Mouse (Mus musculus) frontal cortex, postnatal 36 days (tissue): ENCODE results near the gene Nkd1.

ENCODE experiments used
- DNase-seq, 2 experiments: peaks; one replicate each; pipeline ENCODE4 v3.0.0; 2022; ENCODE audit warnings: low spot score in 2 of 2

Nkd1 gene

DNA sequence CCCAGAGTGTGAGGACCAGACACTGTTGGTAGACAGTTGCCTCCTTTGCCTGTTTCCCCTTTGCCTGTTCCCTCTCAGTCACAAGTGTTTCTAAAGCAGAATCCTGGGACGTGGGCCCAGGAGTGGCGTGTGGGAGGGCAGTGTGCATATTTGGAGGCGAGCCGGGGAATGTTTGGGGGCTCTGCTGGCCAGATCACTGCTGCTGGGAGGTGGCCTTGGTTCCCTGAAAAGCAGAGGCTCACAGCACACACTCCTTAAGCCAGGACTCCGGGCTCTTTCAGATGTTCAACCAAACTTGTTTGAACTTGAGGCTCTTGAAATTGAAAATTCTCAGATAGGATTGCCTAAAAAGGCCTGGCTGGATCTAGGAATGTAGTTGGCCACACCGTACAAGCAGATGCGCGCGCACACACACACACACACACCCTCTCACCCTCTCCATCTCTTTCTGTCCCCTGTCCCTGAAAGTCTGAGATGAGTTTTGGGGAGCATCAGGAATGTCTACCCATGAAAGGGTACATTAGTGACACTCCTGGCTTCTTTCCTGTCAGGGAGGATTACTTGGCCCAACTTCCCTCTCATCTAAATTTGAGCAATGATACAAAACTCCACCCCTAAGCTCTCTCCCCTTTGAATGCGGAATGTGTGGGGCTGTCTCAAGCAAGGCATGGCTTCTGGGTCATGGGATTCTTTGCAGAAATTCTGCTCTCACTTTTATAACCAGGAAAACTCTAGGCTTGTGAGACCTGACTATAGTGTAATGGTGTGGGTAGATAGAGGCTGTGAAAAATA, 55.4 kb downstream of the Nkd1 start:
- peak; percentile 52 to 58 for DNase-seq

DNA sequence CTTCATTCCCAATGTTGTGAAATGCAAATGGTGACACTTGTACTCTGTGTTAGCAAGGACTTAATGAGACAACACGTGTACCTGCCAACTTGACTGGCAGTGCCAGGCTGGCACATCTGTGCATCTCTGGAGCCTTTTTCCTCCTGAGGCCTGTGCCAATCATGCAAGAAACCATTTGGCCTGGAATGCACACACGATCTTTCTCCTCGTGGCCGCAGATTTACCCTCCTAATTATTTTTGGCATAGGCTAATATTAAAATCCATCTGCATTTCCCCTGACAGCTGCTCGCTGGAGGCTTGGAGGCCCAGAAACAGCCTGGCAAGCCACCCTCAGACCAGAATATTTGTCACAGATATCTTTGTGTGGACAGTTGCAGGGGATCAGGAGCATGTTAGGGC, 56.5 kb downstream of the Nkd1 start:
- no peak for DNase-seq

DNA sequence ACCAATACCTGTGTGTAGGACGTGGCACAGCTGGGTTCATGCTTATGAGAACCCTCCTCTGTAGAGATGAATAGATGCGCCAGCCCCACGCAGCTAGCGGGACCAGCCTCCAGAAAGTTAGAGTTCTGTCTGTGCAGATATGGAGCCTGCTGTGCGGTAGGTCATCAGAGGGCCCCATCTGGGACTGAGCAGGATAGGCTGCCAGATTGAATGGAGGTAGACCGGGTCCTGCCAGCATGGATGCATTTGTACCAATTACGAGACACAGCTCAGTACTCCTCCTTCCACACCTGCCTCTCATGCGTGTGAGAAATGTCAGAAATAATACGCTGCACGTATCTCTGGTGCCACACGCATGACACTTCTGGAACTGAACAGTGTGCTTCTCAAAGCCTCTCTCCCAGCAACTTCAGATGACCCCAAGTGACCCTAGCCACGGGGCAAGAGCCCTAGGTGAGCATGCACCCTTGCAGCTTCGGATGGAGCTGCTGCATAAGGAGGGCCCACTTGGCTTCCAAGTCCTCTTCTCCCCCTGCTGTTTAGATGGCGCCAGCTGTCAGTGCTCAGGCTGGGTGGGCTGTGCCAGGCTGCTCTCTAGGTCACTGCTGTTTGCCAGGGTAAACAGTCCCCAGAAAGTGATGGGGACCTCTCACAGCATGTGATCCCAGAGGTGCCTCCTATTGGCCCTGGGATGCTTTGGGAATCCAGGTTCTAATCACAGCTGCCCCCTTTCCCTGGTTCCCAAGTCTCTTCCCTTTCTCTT, 57.4 kb downstream of the Nkd1 start:
- no peak for DNase-seq

DNA sequence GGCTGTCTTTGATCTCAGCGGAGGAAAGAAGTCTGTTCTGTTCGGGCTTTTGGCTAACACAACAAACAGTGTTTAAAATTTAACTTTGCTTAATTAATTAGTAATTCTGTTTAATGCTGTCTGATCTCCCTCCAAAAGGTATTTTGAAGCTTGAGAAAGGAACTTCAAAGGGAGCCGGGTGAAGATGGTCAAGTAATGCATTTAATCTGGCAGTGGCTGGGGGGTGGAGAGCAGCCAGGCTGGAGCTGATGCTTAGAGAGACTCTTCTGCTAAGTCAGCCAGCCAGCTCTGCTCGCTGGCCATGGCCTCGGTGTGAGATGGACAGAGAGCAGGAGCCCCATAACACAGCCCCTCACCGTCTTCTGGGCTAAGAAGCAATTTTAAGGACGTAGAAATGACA, 58.1 kb downstream of the Nkd1 start:
- no peak for DNase-seq

DNA sequence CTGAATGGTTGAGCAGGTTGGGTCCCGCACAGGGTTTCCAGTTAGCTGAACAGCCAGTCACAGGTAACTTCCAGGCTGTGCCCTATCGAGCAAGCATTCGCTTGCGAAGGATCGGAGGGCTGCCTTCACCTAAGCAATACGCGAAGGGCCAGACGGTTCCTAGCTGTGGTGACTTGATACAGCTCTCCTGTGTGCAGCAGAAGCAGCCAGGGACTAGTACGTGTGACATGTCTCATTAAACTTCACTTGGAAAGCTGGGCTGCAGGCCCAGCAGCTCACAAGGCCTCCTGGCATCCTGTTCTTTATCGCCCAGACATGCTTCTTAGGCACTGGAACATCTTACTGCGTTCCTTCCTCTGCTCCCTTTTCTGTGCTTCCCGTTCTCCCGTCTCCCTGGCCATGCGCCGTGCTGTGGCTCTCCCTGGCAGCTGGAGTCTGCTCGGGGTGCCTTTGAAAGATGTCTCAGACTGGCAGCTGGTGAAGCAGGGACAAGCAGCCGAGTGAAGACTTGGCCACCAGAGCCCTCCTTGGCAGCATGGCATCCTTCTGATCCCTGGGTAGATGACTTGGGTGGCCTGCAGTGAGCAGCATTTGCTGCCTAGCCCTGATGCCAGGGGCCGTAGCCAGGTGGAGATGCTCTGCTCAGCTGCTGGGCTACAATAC, 58.6 kb downstream of the Nkd1 start:
- DNase-seq: no peak

DNA sequence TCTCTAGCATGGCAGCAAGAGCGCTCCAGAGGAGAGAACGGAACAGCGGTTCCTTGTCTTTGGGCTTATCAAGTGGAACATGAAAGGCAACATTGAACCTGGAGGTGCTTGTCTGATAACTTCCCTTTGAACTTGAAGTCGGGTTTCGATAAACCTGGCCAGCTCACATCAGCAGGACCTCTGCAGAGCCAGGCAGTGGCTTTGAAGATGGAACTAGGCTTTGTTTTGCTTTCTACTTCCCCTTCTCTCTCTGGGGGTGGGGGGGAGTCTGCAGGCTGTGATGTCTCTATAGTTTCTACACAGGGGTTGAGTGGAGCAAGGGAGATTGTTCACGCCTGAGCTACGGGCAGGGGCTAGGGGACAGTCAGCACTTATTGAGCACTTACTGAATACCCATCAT, 59.6 kb downstream of the Nkd1 start:
- no peak for DNase-seq

DNA sequence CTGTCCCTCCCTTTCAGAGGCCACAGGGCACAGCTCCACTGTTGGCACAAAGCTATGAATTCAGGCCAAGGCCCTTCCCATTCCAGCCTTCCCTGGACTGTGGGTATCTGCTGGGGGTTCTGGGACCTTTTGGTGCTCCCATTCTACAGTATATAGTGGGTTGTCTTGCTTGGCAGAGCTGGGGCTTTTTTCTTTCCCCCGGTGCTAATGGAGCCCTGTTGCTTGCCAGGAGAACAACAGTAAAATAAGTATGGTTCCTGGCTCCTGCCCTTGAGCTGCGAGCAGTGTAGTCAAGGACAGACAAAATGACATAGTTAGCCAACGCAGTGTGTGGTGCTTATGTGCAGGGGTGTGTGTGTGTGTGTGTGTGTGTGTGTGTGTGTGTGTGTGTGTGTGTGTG, 62.7 kb downstream of the Nkd1 start:
- no peak for DNase-seq

DNA sequence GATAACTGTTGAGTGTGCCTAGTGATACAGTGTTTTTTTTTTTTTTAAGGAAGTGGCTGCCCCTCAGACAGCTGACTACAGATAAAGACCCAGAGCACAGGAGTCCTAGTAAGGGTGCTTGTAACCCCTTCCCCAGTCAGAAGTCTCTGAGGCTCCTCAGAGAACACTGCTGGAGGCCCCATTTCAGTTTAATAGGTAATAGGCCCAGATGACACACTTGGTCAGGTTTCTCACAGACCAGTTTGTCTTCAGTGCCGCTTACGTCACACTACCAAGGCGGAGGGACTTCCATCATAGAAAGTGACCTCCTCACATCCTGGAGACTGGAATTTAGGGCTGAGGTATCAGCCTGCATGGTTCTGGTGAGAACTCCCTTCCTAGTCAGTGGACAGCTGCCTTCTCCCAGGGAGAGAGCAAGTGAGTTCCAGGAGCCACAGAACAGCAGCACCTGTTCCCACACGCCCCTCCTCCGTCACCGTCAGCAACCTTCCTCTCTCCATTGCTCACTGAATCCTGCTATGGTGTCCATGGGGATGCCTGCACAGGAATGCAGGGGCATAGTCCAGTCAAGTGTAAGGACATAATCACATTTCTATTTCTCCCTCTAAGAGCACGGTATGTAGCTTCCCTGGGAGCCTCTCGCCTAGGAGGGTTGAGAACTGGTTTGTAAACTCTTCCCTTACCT, 67.2 kb downstream of the Nkd1 start:
- no peak for DNase-seq

DNA sequence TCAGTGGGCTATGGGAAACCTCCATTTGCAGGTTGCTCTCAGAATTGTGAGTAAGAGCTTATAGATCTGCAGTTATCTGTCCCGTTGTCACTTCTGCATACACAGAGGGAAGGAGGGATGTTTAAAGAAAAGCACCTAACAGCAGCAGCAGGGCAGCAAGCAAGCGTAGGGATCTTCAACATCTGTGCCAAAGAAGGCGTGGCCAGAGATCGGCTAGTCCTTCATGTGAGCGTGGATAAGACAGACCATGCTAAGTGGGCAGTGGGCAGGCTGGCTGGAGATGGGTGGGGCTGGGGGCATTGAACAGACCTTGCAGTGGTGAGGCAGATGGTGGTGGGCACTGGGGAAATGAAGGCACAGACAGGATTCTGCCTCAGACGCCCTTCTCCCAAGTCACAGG, 69.1 kb downstream of the Nkd1 start:
- no peak for DNase-seq

DNA sequence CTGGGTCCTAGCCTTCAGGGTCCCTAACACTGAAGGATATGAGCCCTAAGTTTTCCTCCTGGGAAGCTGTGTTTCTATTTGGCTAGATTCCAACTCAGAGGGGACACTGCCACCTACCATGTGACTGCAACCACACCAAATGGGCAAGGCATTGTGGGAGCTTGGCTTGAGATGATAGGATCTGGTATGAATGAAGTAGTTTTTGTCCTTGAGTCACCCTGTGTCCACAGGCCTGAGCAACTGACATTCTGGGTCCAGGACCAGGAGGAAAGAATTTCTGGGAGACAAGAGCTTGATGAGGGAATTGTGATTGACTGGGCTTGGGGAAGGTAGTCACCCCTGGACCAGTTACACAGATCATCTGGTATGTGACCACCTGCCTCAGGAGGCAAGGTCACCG, 72.8 kb downstream of the Nkd1 start:
- no peak for DNase-seq

DNA sequence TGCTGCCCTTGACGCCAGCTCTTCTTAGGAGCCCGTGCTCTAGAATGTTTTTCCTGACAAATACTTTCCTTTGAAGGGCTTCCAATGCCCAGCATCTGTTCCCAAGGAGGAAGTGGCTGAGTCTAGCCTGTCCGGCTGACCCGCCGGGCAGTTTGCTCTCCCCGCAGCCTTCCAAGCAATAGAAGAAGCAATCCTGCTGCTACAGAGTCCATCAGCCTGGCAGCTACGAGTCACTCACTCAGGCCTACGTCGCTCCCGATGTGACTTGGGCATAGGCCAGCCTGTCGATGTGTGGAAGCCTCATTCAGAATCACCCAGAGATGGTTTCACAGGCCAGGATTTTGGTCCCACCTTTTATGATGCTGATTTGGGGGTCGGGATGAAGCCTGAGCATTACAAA, 74.9 kb downstream of the Nkd1 start:
- DNase-seq: no peak

DNA sequence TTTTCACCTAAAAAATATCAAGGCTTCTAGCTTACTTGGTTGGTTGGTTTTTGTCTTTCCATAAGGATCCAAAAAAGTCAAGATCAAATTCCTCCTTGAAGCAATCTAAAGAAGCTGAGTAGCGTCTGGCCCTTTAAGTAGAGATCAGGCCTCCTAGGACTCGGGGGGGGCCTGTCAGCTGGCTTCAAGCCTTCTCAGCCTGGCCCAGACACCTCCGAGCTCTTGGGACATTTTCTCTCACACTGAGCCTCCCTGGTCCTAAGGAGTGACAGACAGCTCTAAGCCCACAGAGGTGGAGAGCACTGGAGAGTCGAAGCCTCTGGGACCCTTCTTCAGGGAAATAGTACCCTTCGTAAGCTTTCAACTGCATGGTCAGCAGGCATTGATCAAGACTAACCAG, 77.4 kb downstream of the Nkd1 start:
- no peak for DNase-seq

DNA sequence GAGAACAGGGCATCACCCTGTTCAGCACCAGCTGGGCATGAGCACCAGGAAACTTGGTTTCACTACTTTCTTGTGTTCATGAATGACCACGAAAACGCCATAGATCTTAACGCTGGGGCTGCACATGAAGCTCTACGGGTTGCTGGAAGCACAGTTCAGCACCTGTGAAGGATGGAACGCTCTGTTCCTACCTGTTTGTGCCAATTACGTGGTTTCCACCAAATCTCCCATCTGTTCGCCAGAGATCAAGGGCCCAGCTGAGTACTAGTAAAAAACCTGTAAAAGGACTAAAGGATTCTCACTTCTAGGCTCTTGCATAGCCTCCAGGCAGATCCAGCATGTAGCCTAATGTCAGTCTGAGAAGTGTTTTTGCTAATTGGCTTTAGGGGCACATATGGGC, 78.3 kb downstream of the Nkd1 start:
- DNase-seq: no peak

DNA sequence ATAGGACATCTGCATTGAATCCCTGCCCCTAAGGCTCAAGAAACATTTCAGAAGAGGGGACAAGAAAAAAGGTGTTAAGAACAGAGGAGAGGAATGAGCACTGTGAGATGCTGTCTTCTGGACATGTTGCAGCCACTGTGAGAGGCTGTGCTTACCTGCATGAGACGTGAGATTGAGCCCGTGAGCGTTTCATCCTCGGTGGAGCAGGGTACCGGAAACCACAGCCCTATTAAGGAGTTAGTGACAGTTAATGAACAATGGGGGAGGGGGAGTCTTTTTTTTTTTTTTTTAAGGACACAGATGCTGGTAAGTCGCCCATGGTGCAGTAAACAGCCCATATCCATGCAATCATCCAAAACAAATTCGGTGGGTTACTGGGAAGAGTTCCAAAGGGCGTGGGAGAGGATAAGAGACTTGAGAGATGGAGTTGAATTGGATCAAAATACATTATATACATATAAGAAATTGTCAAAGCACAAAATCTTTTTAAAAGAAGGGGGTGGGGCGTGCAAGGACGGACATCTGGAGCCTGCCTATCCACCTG, 82.4 kb downstream of the Nkd1 start:
- no peak for DNase-seq

DNA sequence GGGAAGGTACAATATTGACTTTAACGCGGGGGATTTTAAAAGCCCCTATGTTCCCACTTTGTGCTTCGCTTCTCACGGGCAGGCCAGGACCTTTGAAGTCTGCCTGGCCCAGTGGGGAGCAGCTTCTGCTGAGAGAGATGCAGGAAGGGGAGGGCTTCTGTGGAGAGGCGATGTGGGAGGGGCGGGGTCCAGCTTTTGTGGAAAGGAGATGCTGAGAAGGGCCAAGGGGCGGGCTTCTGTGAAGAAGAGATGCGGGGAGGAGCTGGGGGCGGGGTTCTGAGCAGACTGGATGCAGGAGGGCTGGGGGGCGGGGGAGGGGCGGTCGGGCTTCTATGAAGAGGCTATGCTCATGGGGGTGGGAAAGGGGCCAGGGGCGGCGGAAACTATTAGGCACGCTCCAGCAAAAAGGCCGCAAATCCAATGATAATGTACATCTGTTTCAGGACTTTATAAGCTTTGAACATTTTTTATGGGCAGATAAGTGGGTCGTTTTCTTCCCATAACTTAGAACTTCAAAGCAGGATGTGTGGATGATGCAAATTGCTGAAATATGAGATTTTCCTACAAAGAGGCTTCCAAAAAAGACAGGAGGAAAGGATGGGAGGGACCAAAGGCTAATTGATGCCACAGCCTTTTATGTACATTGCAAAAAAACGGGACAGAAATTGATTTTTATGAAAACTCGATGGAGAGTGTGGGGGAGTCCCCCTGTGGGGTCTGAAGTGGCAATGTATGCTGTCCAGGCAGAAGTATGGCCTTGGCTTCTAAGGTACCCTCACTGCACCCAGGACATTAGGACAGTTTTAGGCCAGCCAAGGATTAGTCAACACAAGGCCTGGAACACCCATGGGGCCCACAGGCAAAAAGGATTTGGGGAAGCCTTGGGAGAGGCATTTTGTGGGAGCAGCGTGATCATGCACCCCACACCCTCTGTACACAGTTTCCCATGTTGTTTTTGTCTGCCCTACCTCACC, 83.2 kb downstream of the Nkd1 start:
- no peak for DNase-seq

DNA sequence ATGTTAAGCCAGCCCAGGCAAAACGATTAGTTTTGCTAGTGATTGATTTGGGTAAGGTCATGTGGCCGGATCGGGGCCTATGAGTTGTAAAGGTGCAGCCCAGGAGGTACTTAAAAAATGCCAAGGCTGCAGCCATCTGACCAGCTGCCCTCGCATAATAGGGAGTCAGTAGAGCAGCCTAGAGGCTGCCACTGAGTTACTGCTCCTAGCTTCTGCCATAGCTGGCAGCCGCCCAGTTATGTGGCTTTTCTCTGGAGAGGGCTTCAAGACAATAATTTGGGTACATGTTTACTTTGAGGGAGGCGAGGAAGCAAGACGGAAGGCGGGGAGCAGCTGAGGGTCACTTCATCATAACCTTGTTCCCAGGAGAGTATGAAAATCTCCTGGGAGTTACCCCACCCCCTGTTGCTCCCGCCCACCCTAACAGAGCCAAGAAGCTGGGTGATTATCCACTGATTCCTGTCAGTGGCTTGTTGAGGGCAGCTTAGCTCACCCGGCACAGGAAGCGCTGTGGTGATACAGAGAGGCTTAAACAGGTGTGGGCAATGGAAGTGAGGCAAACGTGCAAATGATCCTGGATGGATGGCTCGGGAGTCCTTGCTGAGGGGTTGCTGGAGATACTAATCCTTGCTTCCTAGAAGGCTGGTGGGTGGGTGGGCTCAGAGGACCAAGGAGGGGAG, 84.3 kb downstream of the Nkd1 start:
- DNase-seq: no peak

DNA sequence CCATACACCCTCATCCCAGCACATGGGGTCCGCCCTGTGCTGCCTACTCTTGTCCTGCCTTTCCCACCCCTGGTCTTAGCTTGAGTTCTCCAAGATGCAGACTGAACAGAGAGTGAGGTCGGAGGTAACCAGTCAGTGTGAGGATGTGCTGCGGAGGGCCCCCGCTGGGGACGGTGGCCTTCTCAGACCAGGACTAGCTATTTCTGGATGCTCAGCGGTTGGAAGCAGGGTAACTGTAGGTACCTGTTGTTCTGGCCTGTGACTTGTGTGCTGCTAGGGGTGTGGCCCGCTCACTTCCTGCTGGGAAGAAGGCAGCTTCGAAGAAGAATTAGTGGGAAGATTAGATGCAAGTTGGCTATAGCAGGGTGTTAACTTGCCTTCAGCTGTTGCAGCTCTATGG, 87.9 kb downstream of the Nkd1 start:
- DNase-seq: no peak

DNA sequence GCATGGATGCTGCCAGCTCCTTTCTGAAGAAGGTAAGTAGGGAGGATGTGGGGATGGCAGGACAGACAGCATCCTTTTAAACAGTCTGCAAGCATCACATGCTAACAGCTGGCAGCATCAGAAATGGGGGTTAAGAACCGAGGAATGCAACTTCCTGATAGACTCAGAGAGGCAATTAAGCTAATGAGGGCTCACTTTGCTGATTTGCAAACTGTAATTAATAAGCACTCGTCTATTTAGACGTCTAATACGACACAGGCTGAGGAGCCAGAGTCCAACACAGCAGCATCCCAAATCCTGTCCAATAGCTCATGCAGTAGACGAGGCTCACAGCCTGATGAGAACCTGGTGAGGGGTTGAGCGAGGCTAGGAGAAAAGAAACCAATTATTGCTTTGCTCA, 89.1 kb downstream of the Nkd1 start:
- no peak for DNase-seq

DNA sequence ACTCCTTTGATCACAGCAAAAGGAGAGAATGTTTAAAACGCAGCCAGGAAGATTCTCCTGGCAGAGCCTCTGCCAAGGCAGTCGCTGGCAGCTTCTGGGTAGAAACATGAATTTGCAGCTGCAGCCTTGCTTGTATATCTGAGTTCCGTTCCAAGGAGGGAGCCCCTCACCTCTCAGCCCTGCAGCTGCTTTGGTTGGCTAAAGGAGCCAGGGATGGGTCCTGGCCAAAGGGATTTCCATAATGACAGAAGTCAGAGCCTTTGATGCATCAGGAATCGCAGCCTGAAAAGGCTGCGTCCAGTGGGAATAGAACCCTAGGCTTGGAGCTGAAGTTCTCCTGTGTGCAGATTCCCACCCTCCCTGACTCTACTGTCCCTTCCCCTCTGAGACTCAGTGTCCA, 93.8 kb downstream of the Nkd1 start:
- no peak for DNase-seq

DNA sequence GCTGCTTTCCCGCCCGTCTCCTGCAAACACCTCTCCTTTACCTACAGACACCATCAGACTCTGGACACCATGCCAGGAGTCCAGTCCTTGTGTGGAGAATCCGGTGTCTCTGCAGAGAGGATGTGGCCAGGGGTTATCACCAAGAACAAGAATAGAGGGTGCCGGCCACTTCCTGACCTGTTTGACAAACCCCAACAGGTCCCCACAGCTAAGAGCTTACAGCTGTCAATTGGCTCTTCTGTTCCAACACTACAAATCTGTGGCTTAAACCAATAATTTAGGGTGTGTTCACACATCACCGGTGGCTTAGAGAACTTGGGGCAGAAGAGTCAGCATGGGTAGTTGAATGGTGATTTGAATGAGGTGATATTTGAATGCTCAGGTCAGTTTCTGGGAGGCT, 97.5 kb downstream of the Nkd1 start:
- DNase-seq: no peak
